Mouse (Mus musculus) stomach, embryonic 16.5 days (tissue): ENCODE results near the gene Sh3gl2. TPM values are rescaled to one million over a fixed set of nuclear protein-coding genes. Genes with fewer than 3 reads are reported as not detected.

Experiments
- ATAC-seq: fragments of 200-750 bp; cut with Nextera tagmentation; 2 replicates; pipeline ENCODE4 v1.8.0; 2017; ENCODE audit warnings: moderate number of reproducible peaks, moderate TSS enrichment; ENCODE audit not compliant: insufficient read depth, low FRiP score
- H3K27ac ChIP-seq: fragments of 300-500 bp; sonication (generic); 2 replicates; pipeline ENCODE4 v1.5.1; 2014; ENCODE audit warnings: low read length
- H3K27me3 ChIP-seq: fragments of 300-500 bp; sonication (generic); 2 replicates; pipeline ENCODE4 v1.6.1; 2014; ENCODE audit warnings: low read length, control low read depth, mixed read lengths; ENCODE audit not compliant: control insufficient read depth, insufficient read depth
- H3K36me3 ChIP-seq: fragments of 300-500 bp; sonication (generic); 2 replicates; pipeline ENCODE4 v1.6.1; 2014; ENCODE audit warnings: low read length; ENCODE audit not compliant: control insufficient read depth, insufficient read depth
- H3K4me1 ChIP-seq: fragments of 300-500 bp; sonication (generic); 2 replicates; pipeline ENCODE4 v1.6.1; 2014; ENCODE audit warnings: low read length, control low read depth, mixed read lengths; ENCODE audit not compliant: control insufficient read depth, insufficient read depth
- H3K4me2 ChIP-seq: fragments of 300-500 bp; sonication (generic); 2 replicates; pipeline ENCODE4 v1.6.1; 2014; ENCODE audit warnings: low read depth, low read length, mixed read lengths
- H3K4me3 ChIP-seq: fragments of 300-500 bp; sonication (generic); replicated peaks from 2 replicates; pipeline ENCODE4 v1.5.1; 2014; ENCODE audit warnings: mild to moderate bottlenecking, low read length
- H3K9ac ChIP-seq: fragments of 300-500 bp; sonication (generic); 2 replicates; pipeline ENCODE4 v1.6.1; 2014; ENCODE audit warnings: low read length
- H3K9me3 ChIP-seq: fragments of 300-500 bp; sonication (generic); replicated peaks from 2 replicates; pipeline ENCODE4 v1.6.1; 2016; ENCODE audit warnings: low read length, control low read depth; ENCODE audit not compliant: control insufficient read depth
- WGBS: fragments of 180-500 bp; shearing (Covaris S2); extraction: QIAGEN DNeasy Blood & Tissue Kit; methylation state at CpG from one replicate; pipeline ENCODE4 v1.1.7; 2014; 5-methylcytosine and 5-hydroxymethylcytosine counted together
- polyA plus RNA-seq: library from polyadenylated mRNA; unstranded; fragments of >200 nt; fragmentation: Nextera tagmentation; extraction: Ambion mirVana; gene quantifications from 2 replicates; pipeline ENCODE4 v1.2.1, GENCODE M21; 2015

Sh3gl2 gene
- polyA plus RNA-seq, 1 experiment from 2014 or later, result 11.4 TPM

DNA sequence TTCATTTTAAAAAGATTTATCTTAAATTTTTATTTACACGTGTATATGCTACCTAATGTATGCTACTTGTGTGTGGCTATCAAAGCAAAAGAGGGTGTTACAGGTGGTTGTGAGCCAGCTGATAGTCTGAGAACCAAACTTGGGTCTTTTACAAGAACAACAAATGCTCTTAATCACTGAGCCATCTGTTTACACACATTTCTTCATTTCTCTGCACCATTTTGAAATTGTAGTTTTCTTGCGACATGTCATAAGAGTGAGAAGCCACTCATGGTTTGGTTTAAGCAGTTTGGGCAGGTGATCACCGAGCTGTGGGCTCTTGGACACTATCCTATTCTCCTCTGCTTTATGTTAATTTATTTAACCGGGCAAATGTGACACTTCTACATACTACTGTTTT is 338.3 kb downstream of the Sh3gl2 start:
- Histone ChIP-seq H3K4me1 (no peaks in the 10 kb centered on the region), H3K27me3 (no peaks in the 10 kb centered on the region), H3K9me3 (no peaks in the 10 kb centered on the region), H3K4me2 (no peak overlapping the region), H3K4me3 (no peak overlapping the region), H3K9ac (no peak overlapping the region), H3K36me3 (no peaks in the 10 kb centered on the region), H3K27ac (no peak overlapping the region)
- WGBS, result 79% methylated on average over 4 of the region's 4 CpGs
- no peak for ATAC-seq

GRCm38 (mm10) chr4:85554696-85555095 is 349.8 kb downstream of the Sh3gl2 start:
- 65% methylated on average over 3 of the region's 3 CpGs for WGBS
- no peak overlapping the region for H3K4me2 ChIP-seq
- H3K27me3 ChIP-seq, result no peaks in the 10 kb centered on the region
- no peak overlapping the region for H3K27ac ChIP-seq
- no peaks in the 10 kb centered on the region for H3K9me3 ChIP-seq
- H3K9ac ChIP-seq, result no peak overlapping the region
- H3K36me3 ChIP-seq, result no peaks in the 10 kb centered on the region
- no peaks in the 10 kb centered on the region for H3K4me1 ChIP-seq
- no peak for ATAC-seq
- H3K4me3 ChIP-seq, result no peak overlapping the region

DNA sequence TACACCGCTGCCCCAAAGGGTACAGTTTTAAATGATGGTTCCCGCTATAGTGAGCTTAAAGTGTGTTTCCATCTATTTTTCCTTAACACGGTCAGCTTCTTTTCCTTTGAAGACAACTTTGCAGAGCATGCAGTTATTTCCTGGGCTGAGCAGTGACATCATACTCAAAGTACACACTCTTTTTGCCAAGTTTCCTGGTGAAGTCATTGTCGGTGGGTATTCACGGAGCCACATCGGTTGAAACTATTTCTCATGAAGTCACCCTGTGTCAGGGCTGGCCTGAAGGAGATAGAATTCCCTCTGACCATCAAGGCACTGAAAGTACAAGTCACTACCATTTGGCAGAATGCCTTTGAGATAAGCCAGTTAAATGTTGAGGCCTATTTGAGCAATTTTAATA is 354.8 kb downstream of the Sh3gl2 start:
- ATAC-seq, result no peak
- Histone ChIP-seq H3K27me3 (no peaks in the 10 kb centered on the region), H3K36me3 (no peaks in the 10 kb centered on the region), H3K4me3 (no peak overlapping the region), H3K9me3 (no peaks in the 10 kb centered on the region), H3K4me2 (no peak overlapping the region), H3K4me1 (no peaks in the 10 kb centered on the region), H3K27ac (no peak overlapping the region), H3K9ac (no peak overlapping the region)
- 77% methylated on average over 6 of the region's 6 CpGs for WGBS

DNA sequence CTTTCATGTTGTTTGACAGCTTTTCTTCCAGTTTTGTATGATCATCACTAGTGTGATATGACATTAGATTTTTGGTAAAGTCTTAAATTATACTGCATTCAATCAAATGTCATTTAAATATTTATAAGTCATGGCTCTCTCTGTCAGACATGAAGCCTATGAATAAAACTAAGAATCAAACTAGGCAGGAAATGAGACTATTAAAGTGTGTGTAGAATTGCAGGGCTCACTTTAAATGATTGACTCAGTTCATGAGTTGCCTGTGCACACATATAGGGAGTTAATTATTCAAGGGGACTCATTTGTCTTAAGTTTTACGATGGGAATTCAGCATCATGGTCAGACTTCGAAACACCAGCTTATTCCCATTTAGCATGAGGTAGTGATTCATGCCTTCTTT is 380.5 kb downstream of the Sh3gl2 start:
- Histone ChIP-seq H3K4me3 (no peak overlapping the region), H3K27me3 (no peaks in the 10 kb centered on the region), H3K4me1 (no peaks in the 10 kb centered on the region), H3K9me3 (no peaks in the 10 kb centered on the region), H3K9ac (no peak overlapping the region), H3K4me2 (no peak overlapping the region), H3K27ac (no peak overlapping the region), H3K36me3 (no peaks in the 10 kb centered on the region)
- WGBS, result 81% methylated on average over 2 of the region's 2 CpGs
- no peak for ATAC-seq

DNA sequence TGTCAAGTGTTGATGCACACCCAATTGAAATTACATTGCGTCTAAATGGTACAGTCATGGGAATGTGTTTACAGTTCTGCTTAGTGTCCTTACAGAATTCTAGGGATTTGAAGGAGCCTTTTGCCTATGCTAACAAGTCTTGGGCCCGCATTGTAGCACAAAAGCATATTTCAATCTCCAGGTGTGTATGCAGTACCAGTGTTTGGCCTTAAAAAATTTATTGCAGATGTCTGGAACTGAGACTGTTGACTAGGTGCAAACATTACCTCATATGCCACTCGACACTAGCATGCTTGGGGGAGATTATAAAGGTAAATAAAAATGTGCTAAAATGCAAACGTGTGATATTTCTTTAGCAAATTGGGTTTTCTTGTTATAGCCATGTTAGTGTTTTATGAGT is 384.0 kb downstream of the Sh3gl2 start:
- Histone ChIP-seq H3K4me1 (no peaks in the 10 kb centered on the region), H3K36me3 (no peaks in the 10 kb centered on the region), H3K4me2 (no peak overlapping the region), H3K9me3 (no peaks in the 10 kb centered on the region), H3K27me3 (no peaks in the 10 kb centered on the region), H3K4me3 (no peak overlapping the region), H3K9ac (no peak overlapping the region), H3K27ac (no peak overlapping the region)
- no peak for ATAC-seq
- 50% methylated on average over 4 of the region's 4 CpGs for WGBS

GRCm38 (mm10) chr4:85591037-85591436 is 386.1 kb downstream of the Sh3gl2 start:
- H3K36me3 ChIP-seq, result no peaks in the 10 kb centered on the region
- WGBS, result 78% methylated on average over 7 of the region's 7 CpGs

DNA sequence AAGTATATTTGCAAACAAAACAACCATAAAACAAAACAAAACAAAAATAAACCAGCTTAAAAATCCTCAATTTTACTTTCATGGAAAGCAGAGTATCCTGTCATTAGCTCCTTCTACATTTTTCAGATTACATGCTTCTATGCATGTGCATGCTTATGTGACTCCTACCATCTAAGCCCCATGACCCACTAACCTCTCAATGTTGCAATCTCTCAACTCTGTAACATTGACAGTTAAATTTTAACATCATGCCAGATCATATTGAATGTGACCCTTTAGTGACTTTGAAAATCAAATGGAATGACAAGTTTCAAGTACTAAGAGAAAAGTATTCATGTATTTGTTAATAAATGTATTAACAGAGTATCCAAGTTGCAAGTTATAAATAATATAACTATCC is 389.2 kb downstream of the Sh3gl2 start:
- no peak overlapping the region for H3K27ac ChIP-seq
- H3K9ac ChIP-seq, result no peak overlapping the region
- no peak for ATAC-seq
- H3K4me3 ChIP-seq, result no peak overlapping the region
- H3K9me3 ChIP-seq, result no peaks in the 10 kb centered on the region
- H3K4me1 ChIP-seq, result no peaks in the 10 kb centered on the region
- H3K4me2 ChIP-seq, result no peak overlapping the region
- no peaks in the 10 kb centered on the region for H3K36me3 ChIP-seq
- no peaks in the 10 kb centered on the region for H3K27me3 ChIP-seq

More at GRCm38 (mm10) chr4:85591037-85591436, 386.1 kb downstream of the Sh3gl2 start:
- Histone ChIP-seq H3K4me1 (no peaks in the 10 kb centered on the region), H3K27ac (no peak overlapping the region), H3K4me2 (no peak overlapping the region), H3K9me3 (no peaks in the 10 kb centered on the region), H3K9ac (no peak overlapping the region), H3K27me3 (no peaks in the 10 kb centered on the region), H3K4me3 (no peak overlapping the region)
- ATAC-seq, result no peak

DNA sequence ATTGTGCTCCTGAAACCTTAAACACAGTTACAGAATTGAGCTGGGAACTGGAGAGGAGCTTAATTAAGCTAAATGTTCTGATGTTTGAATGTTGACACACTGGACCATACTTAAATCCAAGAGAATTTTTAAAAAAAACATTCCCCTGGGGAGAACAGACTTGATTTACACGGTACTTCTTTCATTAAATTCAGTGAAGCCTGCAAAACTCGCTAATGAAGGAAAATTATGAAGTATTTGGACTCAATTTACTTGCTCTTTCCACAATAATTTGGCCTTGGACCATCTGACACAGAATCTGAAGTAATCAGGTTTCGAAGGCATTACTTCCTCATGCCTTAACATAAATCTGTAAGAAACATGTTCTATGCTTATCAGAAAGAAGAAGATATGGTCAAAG is 408.4 kb downstream of the Sh3gl2 start:
- H3K9me3 ChIP-seq, result no peaks in the 10 kb centered on the region
- no peaks in the 10 kb centered on the region for H3K36me3 ChIP-seq
- no peak overlapping the region for H3K9ac ChIP-seq
- no peak overlapping the region for H3K4me3 ChIP-seq
- H3K27me3 ChIP-seq, result no peaks in the 10 kb centered on the region
- no peak overlapping the region for H3K27ac ChIP-seq
- no peak for ATAC-seq
- WGBS, result 79% methylated on average over 3 of the region's 3 CpGs
- no peak overlapping the region for H3K4me2 ChIP-seq
- no peaks in the 10 kb centered on the region for H3K4me1 ChIP-seq

GRCm38 (mm10) chr4:85618746-85619145 is 413.8 kb downstream of the Sh3gl2 start:
- H3K36me3 ChIP-seq, result no peaks in the 10 kb centered on the region
- no peak overlapping the region for H3K4me3 ChIP-seq
- no peak overlapping the region for H3K9ac ChIP-seq
- 75% methylated on average over 5 of the region's 5 CpGs for WGBS
- no peaks in the 10 kb centered on the region for H3K9me3 ChIP-seq
- no peak for ATAC-seq
- H3K4me2 ChIP-seq, result no peak overlapping the region
- no peaks in the 10 kb centered on the region for H3K27me3 ChIP-seq
- H3K4me1 ChIP-seq, result no peaks in the 10 kb centered on the region
- no peak overlapping the region for H3K27ac ChIP-seq

- no peak overlapping the region for H3K4me3 ChIP-seq
- H3K9ac ChIP-seq, result no peak overlapping the region
- H3K27me3 ChIP-seq, result no peaks in the 10 kb centered on the region
- 63% methylated on average over 3 of the region's 3 CpGs for WGBS
- no peaks in the 10 kb centered on the region for H3K9me3 ChIP-seq
- no peaks in the 10 kb centered on the region for H3K4me1 ChIP-seq
- H3K36me3 ChIP-seq, result no peaks in the 10 kb centered on the region
- no peak overlapping the region for H3K4me2 ChIP-seq
- ATAC-seq, result no peak
- no peak overlapping the region for H3K27ac ChIP-seq
These were observed 414.3 kb downstream of the Sh3gl2 start for GRCm38 (mm10) chr4:85619261-85619660.
